Mouse (Mus musculus): ENCODE results near the gene Tldc2. TPM values are rescaled to one million over a fixed set of nuclear protein-coding genes. Genes with fewer than 3 reads are reported as not detected.

The Tldc2 gene
- polyA plus RNA-seq, 1 experiment from 2014 or later, result not detected

GRCm38 (mm10) chr2:157053124-157053523 lies 33.7 kb upstream of the Tldc2 start:
- Histone ChIP-seq H3K4me1 (peaks cover 55% of the 10 kb centered on the region), H3K36me3 (peaks cover 57% of the 10 kb centered on the region), H3K4me2 (no peak overlapping the region), H3K9me3 (no peaks in the 10 kb centered on the region), H3K9ac (no peak overlapping the region), H3K4me3 (no peak overlapping the region), H3K27me3 (no peaks in the 10 kb centered on the region), H3K27ac (no peak overlapping the region)
- WGBS, result 93% methylated on average over 5 of the region's 5 CpGs
- no peak for ATAC-seq (ENCODE audit: borderline replicate concordance, extremely low read depth, low FRiP score, low TSS enrichment)

GRCm38 (mm10) chr2:157053787-157054186 lies 33.1 kb upstream of the Tldc2 start:
- Histone ChIP-seq H3K27ac (0 out of 2 replicates have a peak overlapping the region, but pooled peaks have one; percentile 86), H3K9me3 (no peaks in the 10 kb centered on the region), H3K4me1 (peaks cover 61% of the 10 kb centered on the region), H3K27me3 (no peaks in the 10 kb centered on the region), H3K4me2 (no peak overlapping the region), H3K4me3 (no peak overlapping the region), H3K36me3 (peaks cover 57% of the 10 kb centered on the region), H3K9ac (no peak overlapping the region)
- no peak for ATAC-seq (ENCODE audit: borderline replicate concordance, extremely low read depth, low FRiP score, low TSS enrichment)
- WGBS, result 76% methylated on average over 4 of the region's 4 CpGs

- peak; percentile 76 for ATAC-seq (ENCODE audit: borderline replicate concordance, extremely low read depth, low FRiP score, low TSS enrichment)
- H3K4me3 ChIP-seq, result no peak overlapping the region
- 51% methylated on average over 8 of the region's 8 CpGs for WGBS
- H3K36me3 ChIP-seq, result peaks cover 52% of the 10 kb centered on the region
- peaks cover 64% of the 10 kb centered on the region for H3K4me1 ChIP-seq
- no peaks in the 10 kb centered on the region for H3K9me3 ChIP-seq
- H3K9ac ChIP-seq, result no peak overlapping the region
- H3K4me2 ChIP-seq, result no peak overlapping the region
- peak overlapping the region; percentile 86 for H3K27ac ChIP-seq
- no peaks in the 10 kb centered on the region for H3K27me3 ChIP-seq
Observed at GRCm38 (mm10) chr2:157054297-157054696, 32.6 kb upstream of the Tldc2 start.

- Histone ChIP-seq H3K4me3 (no peak overlapping the region), H3K4me1 (peaks cover 68% of the 10 kb centered on the region), H3K9ac (no peak overlapping the region), H3K4me2 (no peak overlapping the region), H3K27me3 (no peaks in the 10 kb centered on the region), H3K27ac (peak overlapping the region; percentile 86), H3K9me3 (no peaks in the 10 kb centered on the region), H3K36me3 (peaks cover 52% of the 10 kb centered on the region)
- WGBS, result 46% methylated on average over 5 of the region's 5 CpGs
- peak; percentile 29 for ATAC-seq (ENCODE audit: borderline replicate concordance, extremely low read depth, low FRiP score, low TSS enrichment)
Observed at GRCm38 (mm10) chr2:157054816-157055215, 32.0 kb upstream of the Tldc2 start.

- 84% methylated on average over 6 of the region's 6 CpGs for WGBS
- Histone ChIP-seq H3K36me3 (peaks cover 48% of the 10 kb centered on the region), H3K27ac (peak overlapping the region; percentile 86; the same call in 1 of the 2 replicates)
Observed at GRCm38 (mm10) chr2:157055721-157056120, 31.1 kb upstream of the Tldc2 start.

GRCm38 (mm10) chr2:157057186-157057585 lies 29.7 kb upstream of the Tldc2 start:
- 88% methylated on average over 3 of the region's 3 CpGs for WGBS
- H3K9ac ChIP-seq, result no peak overlapping the region
- no peaks in the 10 kb centered on the region for H3K27me3 ChIP-seq
- no peak overlapping the region for H3K4me3 ChIP-seq
- peaks cover 63% of the 10 kb centered on the region for H3K4me1 ChIP-seq
- no peaks in the 10 kb centered on the region for H3K9me3 ChIP-seq
- peaks cover 41% of the 10 kb centered on the region for H3K36me3 ChIP-seq
- H3K4me2 ChIP-seq, result no peak overlapping the region
- no peak for ATAC-seq (ENCODE audit: borderline replicate concordance, extremely low read depth, low FRiP score, low TSS enrichment)
- H3K27ac ChIP-seq, result no peak overlapping the region

More at GRCm38 (mm10) chr2:157055721-157056120, 31.1 kb upstream of the Tldc2 start:
- H3K9me3 ChIP-seq, result no peaks in the 10 kb centered on the region
- ATAC-seq (ENCODE audit: borderline replicate concordance, extremely low read depth, low FRiP score, low TSS enrichment), result no peak
- H3K4me3 ChIP-seq, result no peak overlapping the region
- H3K4me2 ChIP-seq, result no peak overlapping the region
- peaks cover 59% of the 10 kb centered on the region for H3K4me1 ChIP-seq
- no peaks in the 10 kb centered on the region for H3K27me3 ChIP-seq
- H3K9ac ChIP-seq, result no peak overlapping the region

GRCm38 (mm10) chr2:157057758-157058157 lies 29.1 kb upstream of the Tldc2 start:
- Histone ChIP-seq H3K4me2 (no peak overlapping the region), H3K9me3 (no peaks in the 10 kb centered on the region), H3K36me3 (peaks cover 36% of the 10 kb centered on the region), H3K9ac (no peak overlapping the region), H3K4me1 (peaks cover 64% of the 10 kb centered on the region), H3K4me3 (no peak overlapping the region), H3K27ac (peak overlapping the region; percentile 85), H3K27me3 (no peaks in the 10 kb centered on the region)
- no peak for ATAC-seq (ENCODE audit: borderline replicate concordance, extremely low read depth, low FRiP score, low TSS enrichment)
- WGBS, result 78% methylated on average over 4 of the region's 4 CpGs

GRCm38 (mm10) chr2:157058342-157058998 lies 28.4 kb upstream of the Tldc2 start:
- WGBS, result 14% methylated on average over 17 of the region's 18 CpGs
- no peak overlapping the region; the same call in 1 of the 2 replicates for H3K9ac ChIP-seq
- peak; percentile 74 for ATAC-seq (ENCODE audit: borderline replicate concordance, extremely low read depth, low FRiP score, low TSS enrichment)

GRCm38 (mm10) chr2:157059166-157059565 lies 27.7 kb upstream of the Tldc2 start:
- no peaks in the 10 kb centered on the region for H3K9me3 ChIP-seq
- ATAC-seq (ENCODE audit: borderline replicate concordance, extremely low read depth, low FRiP score, low TSS enrichment), result no peak
- peak overlapping the region; percentile 85 for H3K27ac ChIP-seq
- no peak overlapping the region for H3K4me3 ChIP-seq
- peaks cover 74% of the 10 kb centered on the region for H3K4me1 ChIP-seq
- no peak overlapping the region for H3K9ac ChIP-seq
- peaks cover 23% of the 10 kb centered on the region for H3K36me3 ChIP-seq
- 54% methylated on average over 8 of the region's 8 CpGs for WGBS
- no peaks in the 10 kb centered on the region for H3K27me3 ChIP-seq
- peak overlapping the region; percentile 45 for H3K4me2 ChIP-seq

More at GRCm38 (mm10) chr2:157058342-157058998, 28.4 kb upstream of the Tldc2 start:
- peaks cover 28% of the 10 kb centered on the region for H3K36me3 ChIP-seq
- H3K27ac ChIP-seq, result peak overlapping the region; percentile 85
- peaks cover 67% of the 10 kb centered on the region for H3K4me1 ChIP-seq
- no peaks in the 10 kb centered on the region for H3K27me3 ChIP-seq
- H3K4me2 ChIP-seq, result peak overlapping the region; percentile 45
- H3K4me3 ChIP-seq, result peak overlapping the region; percentile 6; the same call in 1 of the 2 replicates
- no peaks in the 10 kb centered on the region for H3K9me3 ChIP-seq

- Histone ChIP-seq H3K27ac (no peak overlapping the region), H3K9me3 (no peaks in the 10 kb centered on the region), H3K4me3 (no peak overlapping the region), H3K4me1 (peaks cover 75% of the 10 kb centered on the region), H3K36me3 (peaks cover 23% of the 10 kb centered on the region), H3K27me3 (no peaks in the 10 kb centered on the region), H3K9ac (no peak overlapping the region), H3K4me2 (no peak overlapping the region)
- no peak for ATAC-seq (ENCODE audit: borderline replicate concordance, extremely low read depth, low FRiP score, low TSS enrichment)
- 85% methylated on average over 14 of the region's 14 CpGs for WGBS
Observed at GRCm38 (mm10) chr2:157060037-157060436, 26.8 kb upstream of the Tldc2 start.

- Histone ChIP-seq H3K36me3 (peaks cover 23% of the 10 kb centered on the region), H3K27ac (no peak overlapping the region), H3K9ac (no peak overlapping the region), H3K9me3 (no peaks in the 10 kb centered on the region), H3K4me1 (peaks cover 75% of the 10 kb centered on the region), H3K27me3 (no peaks in the 10 kb centered on the region), H3K4me3 (no peak overlapping the region), H3K4me2 (no peak overlapping the region)
- ATAC-seq (ENCODE audit: borderline replicate concordance, extremely low read depth, low FRiP score, low TSS enrichment), result no peak
- WGBS, result 79% methylated on average over 11 of the region's 11 CpGs
Observed at GRCm38 (mm10) chr2:157060557-157061305, 26.1 kb upstream of the Tldc2 start.

GRCm38 (mm10) chr2:157063241-157063700 lies 23.6 kb upstream of the Tldc2 start:
- H3K9ac ChIP-seq, result no peak overlapping the region
- peaks cover 84% of the 10 kb centered on the region for H3K4me1 ChIP-seq
- peaks cover 7% of the 10 kb centered on the region; the same call in 1 of the 2 replicates for H3K36me3 ChIP-seq
- WGBS, result 49% methylated on average over 4 of the region's 4 CpGs
- H3K9me3 ChIP-seq, result no peaks in the 10 kb centered on the region
- ATAC-seq (ENCODE audit: borderline replicate concordance, extremely low read depth, low FRiP score, low TSS enrichment), result no peak
- H3K27ac ChIP-seq, result no peak overlapping the region
- H3K4me2 ChIP-seq, result no peak overlapping the region
- H3K4me3 ChIP-seq, result no peak overlapping the region
- no peaks in the 10 kb centered on the region for H3K27me3 ChIP-seq
